Mouse (Mus musculus): ENCODE measurements around the gene Nmt1.

Nmt1 gene

GRCm38 (mm10) chr11:103080323-103081091 lies 52.5 kb downstream of the Nmt1 start:
- DNase-seq, result no peak

GRCm38 (mm10) chr11:103081631-103082030 lies 53.6 kb downstream of the Nmt1 start:
- no peak for DNase-seq

GRCm38 (mm10) chr11:103093306-103093705 lies 65.3 kb downstream of the Nmt1 start:
- DNase-seq, result no peak

- no peak for DNase-seq
These were observed 66.2 kb downstream of the Nmt1 start for GRCm38 (mm10) chr11:103093862-103094833.

- no peak for DNase-seq
These were observed 67.2 kb downstream of the Nmt1 start for GRCm38 (mm10) chr11:103095107-103095670.

GRCm38 (mm10) chr11:103095801-103096200 lies 67.8 kb downstream of the Nmt1 start:
- DNase-seq, result no peak

- DNase-seq, result no peak
These were observed 69.2 kb downstream of the Nmt1 start for GRCm38 (mm10) chr11:103096979-103097894.

GRCm38 (mm10) chr11:103098531-103099190 lies 70.7 kb downstream of the Nmt1 start:
- DNase-seq, result peak in 1 of 2 experiments; percentile 50

GRCm38 (mm10) chr11:103099352-103099940 lies 71.5 kb downstream of the Nmt1 start:
- DNase-seq, result no peak

GRCm38 (mm10) chr11:103100361-103100760 lies 72.4 kb downstream of the Nmt1 start:
- DNase-seq, result peak in 1 of 2 experiments; percentile 45

GRCm38 (mm10) chr11:103101481-103101865 lies 73.5 kb downstream of the Nmt1 start, which contains the start of the genes Plcd3 and Acbd4:
Gene Plcd3, minus strand, starts transcription at chr11:103101658.
Gene Acbd4, plus strand, starts transcription at chr11:103101682.
- DNase-seq, result peak; percentile 92 to 93

- peak; percentile 81 to 89 for DNase-seq
These were observed 74.0 kb downstream of the Nmt1 start for GRCm38 (mm10) chr11:103101866-103102501.

GRCm38 (mm10) chr11:103102725-103103349 lies 74.8 kb downstream of the Nmt1 start:
- peak; percentile 97 for DNase-seq

- DNase-seq, result peak; percentile 43 to 63
These were observed 75.6 kb downstream of the Nmt1 start for GRCm38 (mm10) chr11:103103621-103104020.

- peak in 1 of 2 experiments; percentile 31 for DNase-seq
These were observed 76.5 kb downstream of the Nmt1 start for GRCm38 (mm10) chr11:103104469-103104868.

GRCm38 (mm10) chr11:103105180-103105725 lies 77.3 kb downstream of the Nmt1 start:
- peak; percentile 83 to 90 for DNase-seq

GRCm38 (mm10) chr11:103105810-103106209 lies 77.8 kb downstream of the Nmt1 start:
- peak in 1 of 2 experiments; percentile 37 for DNase-seq

GRCm38 (mm10) chr11:103106386-103106785 lies 78.4 kb downstream of the Nmt1 start:
- DNase-seq, result peak in 1 of 2 experiments; percentile 33

- DNase-seq, result peak in 1 of 2 experiments; percentile 59
These were observed 83.3 kb downstream of the Nmt1 start for GRCm38 (mm10) chr11:103111301-103111700.
